Mouse (Mus musculus) spleen, adult 2 months (tissue): ENCODE data around the gene Mst1. TPM values are rescaled to one million over a fixed set of nuclear protein-coding genes. Genes with fewer than 3 reads are reported as not detected.

Source experiments
- DNase-seq, 2 experiments: peaks; one replicate each; pipeline versions ENCODE4 v3.0.0 to v3.0.0-alpha.2; 2012 to 2021; ENCODE audit warnings: low spot score in 2 of 2, low read depth in 1 of 2
- H3K27ac ChIP-seq: fragments of 200-500 bp; 2 replicates; pipeline ENCODE4 v1.5.1; 2012; ENCODE audit warnings: low read length, inconsistent platforms; ENCODE audit not compliant: insufficient read depth
- H3K27me3 ChIP-seq: fragments of 200-500 bp; 2 replicates; pipeline ENCODE4 v1.6.1; 2012; ENCODE audit warnings: mild to moderate bottlenecking, moderate library complexity, low read length, inconsistent platforms; ENCODE audit not compliant: control insufficient read depth, insufficient read depth
- H3K36me3 ChIP-seq: fragments of 200-500 bp; 2 replicates; pipeline ENCODE4 v1.6.1; 2012; ENCODE audit warnings: mild to moderate bottlenecking, low read length, inconsistent platforms; ENCODE audit not compliant: control insufficient read depth, insufficient read depth
- H3K4me1 ChIP-seq: fragments of 200-500 bp; 2 replicates; pipeline ENCODE4 v1.6.1; 2011; ENCODE audit warnings: inconsistent platforms; ENCODE audit not compliant: control insufficient read depth, insufficient read depth, insufficient read length
- H3K4me3 ChIP-seq: fragments of 200-500 bp; 2 replicates; pipeline ENCODE4 v1.5.1; 2011; ENCODE audit warnings: mild to moderate bottlenecking, inconsistent platforms; ENCODE audit not compliant: insufficient read depth, insufficient read length; ENCODE audit errors: extremely low read depth
- CTCF ChIP-seq: fragments of 200-500 bp; IDR thresholded peaks from 2 replicates; pipeline ENCODE4 v1.5.1; 2011; ENCODE audit warnings: mild to moderate bottlenecking, inconsistent platforms; ENCODE audit not compliant: insufficient read depth, insufficient read length, insufficient replicate concordance; ENCODE audit errors: extremely low read depth
- POLR2A ChIP-seq: fragments of 200-500 bp; IDR thresholded peaks from 2 replicates; pipeline ENCODE4 v1.6.1; 2011; ENCODE audit warnings: low read depth, low read length, inconsistent platforms
- whole genome bisulfite sequencing: fragments of 180-500 bp; shearing (Covaris S2); methylation state at CpG from one replicate; pipeline ENCODE4 v1.1.7; 2018; 5-methylcytosine and 5-hydroxymethylcytosine counted together
- polyA plus RNA-seq: library from polyadenylated mRNA; depleted of rRNA; stranded (reverse); fragments of >200 nt; gene quantifications from 2 replicates; pipeline ENCODE4 v1.2.3, GENCODE M21; 2012

Gene Mst1
- polyA plus RNA-seq, 1 experiment = 1.5 TPM

GRCm38 (mm10) chr9:108095949-108096712 lies 15.9 kb downstream of the Mst1 start:
- no peak for TF ChIP-seq POLR2A
- TF ChIP-seq CTCF = no peak
- Histone ChIP-seq H3K27ac (no peak overlapping the region), H3K27me3 (no peaks in the 10 kb centered on the region), H3K36me3 (peaks cover 15% of the 10 kb centered on the region), H3K4me3 (0 out of 2 replicates have a peak overlapping the region, but pooled peaks have one; percentile 5), H3K4me1 (peaks cover 3% of the 10 kb centered on the region; the same call in 1 of the 2 replicates)
- DNase-seq = no peak
- WGBS = 62% methylated on average over 10 of the region's 10 CpGs

GRCm38 (mm10) chr9:108099619-108100018 lies 19.4 kb downstream of the Mst1 start:
- Histone ChIP-seq H3K27ac (no peak overlapping the region), H3K4me3 (no peak overlapping the region), H3K27me3 (no peaks in the 10 kb centered on the region), H3K36me3 (no peaks in the 10 kb centered on the region), H3K4me1 (peaks cover 7% of the 10 kb centered on the region)
- TF ChIP-seq CTCF = no peak
- no peak for TF ChIP-seq POLR2A
- no peak for DNase-seq
- WGBS = 95% methylated on average over 8 of the region's 8 CpGs

- Histone ChIP-seq H3K4me1 (peaks cover 9% of the 10 kb centered on the region), H3K4me3 (peak overlapping the region; percentile 11; the same call in 1 of the 2 replicates), H3K27me3 (no peaks in the 10 kb centered on the region), H3K27ac (0 out of 2 replicates have a peak overlapping the region, but pooled peaks have one; percentile 4), H3K36me3 (no peaks in the 10 kb centered on the region)
- TF ChIP-seq CTCF (no peak), POLR2A (no peak)
- DNase-seq = no peak
- whole genome bisulfite sequencing = 45% methylated on average over 31 of the region's 31 CpGs
These were observed 24.7 kb downstream of the Mst1 start for GRCm38 (mm10) chr9:108104766-108105548.

- WGBS = 83% methylated on average over 12 of the region's 12 CpGs
- peaks cover 11% of the 10 kb centered on the region for H3K4me1 ChIP-seq
- H3K27ac ChIP-seq = no peak overlapping the region
- H3K4me3 ChIP-seq = no peak overlapping the region
- DNase-seq = no peak
- H3K36me3 ChIP-seq = no peaks in the 10 kb centered on the region
- no peaks in the 10 kb centered on the region for H3K27me3 ChIP-seq
- TF ChIP-seq POLR2A = no peak
- no peak for TF ChIP-seq CTCF
These were observed 25.3 kb downstream of the Mst1 start for GRCm38 (mm10) chr9:108105549-108105863.

GRCm38 (mm10) chr9:108106090-108106489 lies 25.9 kb downstream of the Mst1 start:
- no peak overlapping the region for H3K27ac ChIP-seq
- peaks cover 4% of the 10 kb centered on the region; the same call in 1 of the 2 replicates for H3K27me3 ChIP-seq
- TF ChIP-seq CTCF (no peak), POLR2A (no peak)
- peaks cover 17% of the 10 kb centered on the region for H3K4me1 ChIP-seq
- DNase-seq = no peak
- no peak overlapping the region for H3K4me3 ChIP-seq
- no peaks in the 10 kb centered on the region for H3K36me3 ChIP-seq
- WGBS = 95% methylated on average over 23 of the region's 23 CpGs

- no peak for DNase-seq
- Histone ChIP-seq H3K27me3 (peaks cover 6% of the 10 kb centered on the region; the same call in 1 of the 2 replicates), H3K36me3 (no peaks in the 10 kb centered on the region), H3K4me1 (peaks cover 20% of the 10 kb centered on the region), H3K27ac (no peak overlapping the region), H3K4me3 (no peak overlapping the region)
- TF ChIP-seq CTCF = no peak
- no peak for TF ChIP-seq POLR2A
- 88% methylated on average over 16 of the region's 16 CpGs for WGBS
These were observed 27.6 kb downstream of the Mst1 start for GRCm38 (mm10) chr9:108107867-108108266.
